Mouse (Mus musculus) ES-E14 (cell line): Measurements from ENCODE around the gene Ctnnd2.

Source experiments
- CHD2 ChIP-seq: IDR thresholded peaks from 2 replicates; pipeline ENCODE4 v1.6.1; 2014; ENCODE audit warnings: mild to moderate bottlenecking, low read depth, low read length, inconsistent platforms
- HCFC1 ChIP-seq: IDR thresholded peaks from 2 replicates; pipeline ENCODE4 v1.6.1; 2012; ENCODE audit warnings: low read length, inconsistent platforms, borderline replicate concordance; ENCODE audit not compliant: insufficient read depth
- MAFK ChIP-seq: IDR thresholded peaks from 2 replicates; pipeline ENCODE4 v1.6.1; 2014; ENCODE audit warnings: mild to moderate bottlenecking, low read depth, low read length, inconsistent platforms; ENCODE audit not compliant: insufficient read depth
- ZC3H11A ChIP-seq: IDR thresholded peaks from 2 replicates; pipeline ENCODE4 v1.6.1; 2012; ENCODE audit warnings: low read depth, mild to moderate bottlenecking, inconsistent platforms, low read length, borderline replicate concordance
- ZNF384 ChIP-seq: IDR thresholded peaks from 2 replicates; pipeline ENCODE4 v1.6.1; 2012; ENCODE audit warnings: low read depth, low read length, inconsistent platforms

GRCm38 (mm10) chr15:30345754-30346153 lies 173.4 kb downstream of the Ctnnd2 start:
- TF ChIP-seq MAFK (no peak), ZC3H11A (no peak), CHD2 (no peak), HCFC1 (no peak), ZNF384 (no peak)
